In genomic region chr13:113696838-113697321, GRCm38 (mm10) we compare ENCODE assay signal across 13 mouse cellular contexts. TPM values are rescaled to one million over a fixed set of nuclear protein-coding genes. Genes with fewer than 3 reads are reported as not detected.
DNase-seq lines count a peak whose midpoint lies in the region; ATAC-seq lines count a peak whose summit lies in the region.
"Had no signal": no experiment of that assay in that cellular context is flagged by ENCODE, and none has a peak within 500 bp of the region (broad histone marks: within the 10 kb centered on the region; RNA-seq: fewer than 3 reads in every experiment).

No protein-coding gene starts in this region.

- peaks cover 17% of the 10 kb centered on the region for H3K4me1 ChIP-seq in forebrain, embryonic 13.5 days
- peaks cover 14% of the 10 kb centered on the region for H3K4me1 ChIP-seq in forebrain, embryonic 12.5 days
- H3K4me1 ChIP-seq in liver, embryonic 11.5 days (replicated peaks; ENCODE audit: control insufficient read depth, insufficient read depth, low read length) = no peaks in the 10 kb centered on the region
- H3K4me1 ChIP-seq: heart, embryonic 13.5 days had no signal

- H3K9me3 ChIP-seq in forebrain, embryonic 13.5 days (replicated peaks) = no peaks in the 10 kb centered on the region; the same call in 1 of the 2 replicates
- H3K9me3 ChIP-seq in forebrain, embryonic 12.5 days = no peaks in the 10 kb centered on the region
- H3K9me3 ChIP-seq in liver, embryonic 11.5 days (ENCODE audit: control insufficient read depth, low read length) = no peaks in the 10 kb centered on the region
- H3K9me3 ChIP-seq: liver, embryonic 15.5 days had no signal

- H3K9ac ChIP-seq in forebrain, embryonic 13.5 days = no peak overlapping the region
- H3K9ac ChIP-seq in forebrain, embryonic 12.5 days = no peak overlapping the region
- no peak overlapping the region for H3K9ac ChIP-seq in liver, embryonic 11.5 days (ENCODE audit: low read depth, low read length)
- H3K9ac ChIP-seq: heart, embryonic 13.5 days; liver, embryonic 15.5 days had no signal

- 24% methylated on average over 4 of the region's 4 CpGs for WGBS in forebrain, embryonic 13.5 days
- 38% methylated on average over 4 of the region's 4 CpGs for WGBS in forebrain, embryonic 12.5 days
- 68% methylated on average over 4 of the region's 4 CpGs for WGBS in liver, embryonic 11.5 days

- H3K27ac ChIP-seq in forebrain, embryonic 13.5 days = peak overlapping the region; percentile 54
- no peak overlapping the region for H3K27ac ChIP-seq in forebrain, embryonic 12.5 days
- no peak overlapping the region for H3K27ac ChIP-seq in liver, embryonic 11.5 days (ENCODE audit: low read depth, low read length)
- H3K27ac ChIP-seq: heart, embryonic 13.5 days; liver, embryonic 15.5 days had no signal

- intact Hi-C loops in left cerebral cortex, postnatal 4 days (cut with DNase I) = loop anchor here (10.0 kb wide), 1 partner anchor 98 kb away; the partner anchor contains the start of gene Arl15
- intact Hi-C loops in left cerebral cortex, postnatal 10 days (cut with DNase I) = no loop called here

- no peaks in the 10 kb centered on the region for H3K36me3 ChIP-seq in forebrain, embryonic 13.5 days (ENCODE audit: poor library complexity, severe bottlenecking)
- no peaks in the 10 kb centered on the region for H3K36me3 ChIP-seq in forebrain, embryonic 12.5 days (replicated peaks)
- H3K36me3 ChIP-seq in liver, embryonic 11.5 days (ENCODE audit: control insufficient read depth, insufficient read depth, low read length) = no peaks in the 10 kb centered on the region
- H3K36me3 ChIP-seq: heart, embryonic 13.5 days; liver, embryonic 15.5 days had no signal

- no peak overlapping the region for H3K4me2 ChIP-seq in forebrain, embryonic 13.5 days
- no peak overlapping the region for H3K4me2 ChIP-seq in forebrain, embryonic 12.5 days
- no peak overlapping the region for H3K4me2 ChIP-seq in liver, embryonic 11.5 days
- H3K4me2 ChIP-seq: heart, embryonic 13.5 days; liver, embryonic 15.5 days had no signal

- no peaks in the 10 kb centered on the region for H3K27me3 ChIP-seq in forebrain, embryonic 13.5 days
- H3K27me3 ChIP-seq in forebrain, embryonic 12.5 days = peaks cover 4% of the 10 kb centered on the region; the same call in 1 of the 2 replicates
- no peaks in the 10 kb centered on the region for H3K27me3 ChIP-seq in liver, embryonic 11.5 days (replicated peaks; ENCODE audit: control insufficient read depth, insufficient read depth, low read length)
- H3K27me3 ChIP-seq: heart, embryonic 13.5 days; liver, embryonic 15.5 days had no signal

- peak; percentile 3 for DNase-seq in left cerebral cortex, postnatal 4 days
- DNase-seq in left cerebral cortex, postnatal 10 days (ENCODE audit: extremely low spot score in 1 of 2, low spot score in 2 of 2) = no peak
- DNase-seq in right cerebral cortex, postnatal 10 days (ENCODE audit: low spot score in 2 of 2) = peak; percentile 36 to 40
- no peak for DNase-seq in right cerebral cortex, postnatal 36 days (ENCODE audit: low spot score in 2 of 2)
- DNase-seq in liver, embryonic 11.5 days (ENCODE audit: low spot score) = no peak
- DNase-seq: gastrocnemius, postnatal 25 days had no signal

- no peak overlapping the region for H3K4me3 ChIP-seq in forebrain, embryonic 13.5 days
- H3K4me3 ChIP-seq in forebrain, embryonic 12.5 days (replicated peaks) = no peak overlapping the region
- H3K4me3 ChIP-seq in liver, embryonic 11.5 days (ENCODE audit: low read depth, low read length) = no peak overlapping the region
- H3K4me3 ChIP-seq: heart, embryonic 13.5 days; liver, embryonic 15.5 days had no signal

- ATAC-seq in forebrain, embryonic 13.5 days = peak; percentile 77
- ATAC-seq in forebrain, embryonic 12.5 days (ENCODE audit: low FRiP score) = no peak
- ATAC-seq in liver, embryonic 11.5 days (replicated peaks; ENCODE audit: low FRiP score) = no peak
- ATAC-seq in erythroblast, adult 5-6 weeks (replicated peaks; ENCODE audit: low FRiP score, poor library complexity, severe bottlenecking) = no peak
- ATAC-seq: activated CD4-positive, CD25-positive, alpha-beta regulatory T cell, adult 4 months had no signal

RNA-seq across cellular contexts. Expression of gene Hspb3, which starts 33.4 kb away (rescaled TPM):
- polyA plus RNA-seq in forebrain, embryonic 13.5 days (2015; fragmentation: Nextera tagmentation; extraction: Ambion mirVana) = not detected in 2 replicates
- 0.42 TPM in 1 of 2 replicates, not detected in the other for polyA plus RNA-seq in forebrain, embryonic 12.5 days (2016; fragmentation: Nextera tagmentation; extraction: Ambion mirVana)
- 10 to 100 TPM; 13.4 to 16.4 TPM for total RNA-seq in left cerebral cortex, postnatal 4 days (2021)
- total RNA-seq in left cerebral cortex, postnatal 10 days (2021) = 1 to 10 TPM; 9.0 to 9.7 TPM
- polyA plus RNA-seq in liver, embryonic 11.5 days (2014; fragmentation: Nextera tagmentation; extraction: Ambion mirVana) = 0.25 and 0.59 TPM in 2 replicates
- total RNA-seq in erythroblast, adult 5-6 weeks (2015; ENCODE audit: low replicate concordance) = not detected in 2 replicates
- not detected in 2 replicates for total RNA-seq in erythroblast, adult 5-6 weeks (2017; ENCODE audit: low replicate concordance)
- total RNA-seq: ES-E14 had no signal
- polyA plus RNA-seq: activated CD4-positive, CD25-positive, alpha-beta regulatory T cell, adult 4 months had no signal

Comparison
In these comparisons a context has a peak if more than half of its experiments do, and no peak if none do; other contexts are left out.
1. DNase-seq: peak in left cerebral cortex, postnatal 4 days (single experiment) and right cerebral cortex, postnatal 10 days (2 of 2); none in left cerebral cortex, postnatal 10 days (0 of 2), right cerebral cortex, postnatal 36 days (0 of 2) and liver, embryonic 11.5 days (single experiment).
2. RNA of gene Hspb3, which starts 33.4 kb away (total RNA-seq): 13.4 to 16.4 TPM in left cerebral cortex, postnatal 4 days and 9.0 to 9.7 TPM in left cerebral cortex, postnatal 10 days; not detected in erythroblast, adult 5-6 weeks; every median in the first group is over 10 times any median in the second.